Mouse (Mus musculus) limb, embryonic 12.5 days (tissue): ENCODE measurements around the gene Dab2ip. TPM values are rescaled to one million over a fixed set of nuclear protein-coding genes. Genes with fewer than 3 reads are reported as not detected.
A peak's percentile ranks its signal among the peaks of the same experiment; 100 is the strongest.

Experiments used
- ATAC-seq: fragments of 200-750 bp; cut with Nextera tagmentation; 2 replicates; pipeline ENCODE4 v1.8.0; 2017; ENCODE audit warnings: low read depth, moderate TSS enrichment; ENCODE audit not compliant: insufficient number of reproducible peaks, insufficient read depth, low FRiP score, low TSS enrichment
- H3K27ac ChIP-seq: fragments of 300-500 bp; sonication (generic); 2 replicates; pipeline ENCODE4 v1.5.1; 2016; ENCODE audit warnings: mild to moderate bottlenecking, moderate library complexity
- H3K27me3 ChIP-seq: fragments of 300-500 bp; sonication (generic); 2 replicates; pipeline ENCODE4 v1.6.1; 2016; ENCODE audit warnings: mild to moderate bottlenecking, moderate library complexity
- H3K36me3 ChIP-seq: fragments of 300-500 bp; sonication (generic); 2 replicates; pipeline ENCODE4 v1.6.1; 2016; ENCODE audit warnings: mild to moderate bottlenecking, moderate library complexity
- H3K4me1 ChIP-seq: fragments of 300-500 bp; sonication (generic); replicated peaks from 2 replicates; pipeline ENCODE4 v1.6.1; 2016
- H3K4me2 ChIP-seq: fragments of 300-500 bp; sonication (generic); 2 replicates; pipeline ENCODE4 v1.6.1; 2016; ENCODE audit warnings: mild to moderate bottlenecking, moderate library complexity
- H3K4me3 ChIP-seq: fragments of 300-500 bp; sonication (generic); replicated peaks from 2 replicates; pipeline ENCODE4 v1.5.1; 2016; ENCODE audit warnings: mild to moderate bottlenecking
- H3K9ac ChIP-seq: fragments of 300-500 bp; sonication (generic); replicated peaks from 2 replicates; pipeline ENCODE4 v1.6.1; 2016; ENCODE audit warnings: mild to moderate bottlenecking, moderate library complexity
- H3K9me3 ChIP-seq: fragments of 300-500 bp; sonication (generic); 2 replicates; pipeline ENCODE4 v1.6.1; 2016; ENCODE audit warnings: mild to moderate bottlenecking, moderate library complexity
- WGBS: fragments of 180-500 bp; shearing (Covaris S2); methylation state at CpG from one replicate; pipeline ENCODE4 v1.1.7; 2016; 5-methylcytosine and 5-hydroxymethylcytosine counted together
- polyA plus RNA-seq: library from polyadenylated mRNA; unstranded; fragments of >200 nt; fragmentation: Nextera tagmentation; extraction: Ambion mirVana; gene quantifications from 2 replicates; pipeline ENCODE4 v1.2.1, GENCODE M21; 2016

Dab2ip gene
- polyA plus RNA-seq, 1 experiment from 2014 or later = 72.3 TPM

DNA sequence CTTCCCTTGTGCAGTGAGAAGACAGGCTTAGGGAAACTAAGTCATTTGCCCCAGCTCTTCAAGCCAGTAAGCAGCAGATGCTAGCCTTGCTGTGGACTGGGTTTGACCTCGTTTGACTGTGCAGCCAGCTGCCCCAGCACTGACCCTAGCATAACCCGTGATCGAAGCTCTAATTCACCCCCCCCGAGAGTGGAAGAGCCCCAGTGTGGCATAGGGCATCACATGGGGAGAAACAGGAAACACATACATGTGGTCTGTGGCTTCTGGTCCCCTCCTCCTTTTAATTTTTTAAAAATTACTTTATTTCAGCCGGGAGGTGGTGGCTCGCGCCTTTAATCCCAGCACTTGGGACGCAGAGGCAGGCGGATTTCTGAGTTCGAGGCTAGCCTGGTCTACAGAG lies 27.3 kb upstream of the Dab2ip start:
- H3K9ac ChIP-seq = no peak overlapping the region
- H3K4me1 ChIP-seq = no peaks in the 10 kb centered on the region
- no peak overlapping the region for H3K27ac ChIP-seq
- no peak overlapping the region for H3K4me2 ChIP-seq
- H3K27me3 ChIP-seq = no peaks in the 10 kb centered on the region
- no peak for ATAC-seq
- no peaks in the 10 kb centered on the region for H3K36me3 ChIP-seq
- no peak overlapping the region for H3K4me3 ChIP-seq
- 76% methylated on average over 10 of the region's 10 CpGs for WGBS
- no peaks in the 10 kb centered on the region for H3K9me3 ChIP-seq

DNA sequence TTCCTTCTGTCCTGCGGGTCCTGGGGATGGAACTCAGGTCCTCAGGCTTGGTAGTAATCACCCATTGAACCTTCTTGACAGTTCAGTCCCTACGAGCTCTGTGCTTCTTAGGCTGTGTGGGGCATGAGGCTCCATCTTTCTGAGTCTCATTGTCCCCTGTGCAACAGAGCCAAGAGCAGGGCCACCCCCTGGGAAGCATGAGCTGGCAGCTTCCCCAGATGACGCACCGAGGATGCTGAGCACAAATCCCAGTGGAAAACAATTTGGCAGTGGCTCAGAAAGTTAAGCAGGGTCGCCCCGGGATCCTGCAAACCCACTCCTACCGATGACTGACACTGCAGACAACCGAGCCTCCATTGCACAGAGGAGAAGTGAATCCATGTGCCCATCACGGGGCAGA lies 24.4 kb upstream of the Dab2ip start:
- H3K36me3 ChIP-seq = no peaks in the 10 kb centered on the region

DNA sequence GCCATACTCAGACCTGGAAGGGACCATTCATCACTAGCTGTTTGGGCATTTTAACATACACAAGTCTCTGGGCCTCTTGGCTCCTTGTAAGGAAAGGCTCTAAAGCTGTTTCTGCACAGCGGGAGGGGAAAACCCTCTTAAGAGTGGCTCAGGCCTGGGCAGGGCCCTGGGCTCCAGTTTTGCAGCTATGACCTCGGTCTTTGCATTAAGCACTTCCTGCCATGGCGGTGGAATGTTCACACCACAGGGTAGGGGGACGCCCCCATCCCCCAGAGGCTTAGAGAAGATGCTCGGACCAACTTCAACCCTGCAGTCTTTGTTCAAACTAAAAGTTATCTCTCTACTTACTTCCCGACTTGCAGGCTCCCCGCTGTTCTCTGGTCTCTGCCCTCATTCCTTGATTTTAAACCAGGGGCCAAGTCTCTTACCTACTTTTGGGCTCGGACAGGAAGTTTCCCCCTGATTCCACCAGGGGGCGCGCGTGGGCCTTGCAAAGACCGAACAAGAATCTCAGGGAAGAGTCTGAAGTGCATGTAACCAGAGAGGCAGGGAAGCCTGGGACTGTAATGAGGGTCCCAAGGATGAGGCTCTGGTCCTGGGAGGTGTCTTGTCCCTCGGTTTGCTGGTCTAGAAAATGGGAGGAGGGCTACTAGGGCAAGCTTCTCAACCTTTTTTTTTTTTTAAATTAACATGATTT lies 18.6 kb upstream of the Dab2ip start:
- no peaks in the 10 kb centered on the region for H3K9me3 ChIP-seq
- peak; percentile 29; the same call in 1 of the 2 replicates for ATAC-seq
- H3K27ac ChIP-seq = 0 out of 2 replicates have a peak overlapping the region, but pooled peaks have one; percentile 46
- H3K27me3 ChIP-seq = no peaks in the 10 kb centered on the region
- WGBS = 7% methylated on average over 13 of the region's 13 CpGs
- no peak overlapping the region; the same call in 1 of the 2 replicates for H3K9ac ChIP-seq
- 0 out of 2 replicates have a peak, but pooled peaks cover 4% of the 10 kb centered on the region for H3K4me1 ChIP-seq
- H3K4me2 ChIP-seq = 0 out of 2 replicates have a peak overlapping the region, but pooled peaks have one; percentile 1
- no peak overlapping the region for H3K4me3 ChIP-seq
- no peaks in the 10 kb centered on the region for H3K36me3 ChIP-seq

More for the DNA sequence above, 24.4 kb upstream of the Dab2ip start:
- Histone ChIP-seq H3K4me3 (no peak overlapping the region), H3K4me2 (no peak overlapping the region), H3K9ac (no peak overlapping the region), H3K9me3 (no peaks in the 10 kb centered on the region), H3K27me3 (no peaks in the 10 kb centered on the region), H3K27ac (no peak overlapping the region), H3K4me1 (no peaks in the 10 kb centered on the region)
- WGBS = 79% methylated on average over 9 of the region's 9 CpGs
- no peak for ATAC-seq

DNA sequence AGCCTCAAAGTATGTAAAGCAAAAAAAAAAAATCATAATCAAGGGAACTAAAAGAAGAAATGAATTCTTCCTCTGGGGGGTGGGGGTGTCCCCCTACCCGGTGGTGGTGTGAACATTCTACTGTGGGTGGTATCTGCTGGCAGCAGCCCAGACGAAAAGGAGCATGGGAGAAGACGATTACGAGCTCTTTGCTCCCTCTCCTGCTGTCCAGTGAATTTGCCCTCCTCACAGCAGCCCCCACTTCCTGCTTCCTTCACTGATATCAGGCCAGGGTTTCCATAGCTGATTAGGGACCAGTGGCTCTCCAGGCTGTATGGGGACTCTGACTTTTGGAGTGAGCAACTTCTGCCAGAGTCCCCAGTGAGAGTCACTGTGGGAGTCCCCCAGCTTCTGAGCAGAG lies 17.3 kb upstream of the Dab2ip start:
- Histone ChIP-seq H3K4me2 (no peak overlapping the region), H3K36me3 (no peaks in the 10 kb centered on the region), H3K4me3 (no peak overlapping the region), H3K4me1 (peaks cover 11% of the 10 kb centered on the region), H3K27ac (no peak overlapping the region), H3K27me3 (no peaks in the 10 kb centered on the region), H3K9me3 (no peaks in the 10 kb centered on the region), H3K9ac (no peak overlapping the region)
- ATAC-seq = no peak
- WGBS = 33% methylated on average over 4 of the region's 4 CpGs

DNA sequence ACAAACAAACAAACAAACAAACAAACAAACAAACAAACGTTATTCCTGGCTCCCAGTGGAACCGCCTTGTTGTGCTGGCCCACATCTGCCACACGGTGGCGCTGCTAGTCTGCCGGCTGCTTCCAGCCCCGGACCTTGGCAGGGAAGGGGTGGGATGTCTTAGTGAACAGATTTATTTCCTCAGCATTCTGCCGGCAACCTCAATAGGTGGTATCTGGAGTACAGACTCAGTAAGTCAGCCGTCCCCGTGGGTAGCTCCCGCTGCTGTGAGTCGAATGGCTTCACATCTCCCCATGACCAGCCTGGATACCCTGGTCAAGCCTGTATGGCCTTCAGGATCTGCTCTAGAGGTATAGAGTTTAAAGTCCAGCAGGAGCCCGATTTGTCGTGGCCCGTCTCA lies 13.3 kb upstream of the Dab2ip start:
- Histone ChIP-seq H3K4me3 (0 out of 2 replicates have a peak overlapping the region, but pooled peaks have one; percentile 6), H3K9ac (no peak overlapping the region), H3K27ac (no peak overlapping the region), H3K4me2 (peak overlapping the region; percentile 50), H3K4me1 (peaks cover 8% of the 10 kb centered on the region), H3K27me3 (peaks cover 5% of the 10 kb centered on the region), H3K9me3 (no peaks in the 10 kb centered on the region), H3K36me3 (no peaks in the 10 kb centered on the region)
- 10% methylated on average over 14 of the region's 14 CpGs for WGBS
- peak; percentile 66; the same call in 1 of the 2 replicates for ATAC-seq

DNA sequence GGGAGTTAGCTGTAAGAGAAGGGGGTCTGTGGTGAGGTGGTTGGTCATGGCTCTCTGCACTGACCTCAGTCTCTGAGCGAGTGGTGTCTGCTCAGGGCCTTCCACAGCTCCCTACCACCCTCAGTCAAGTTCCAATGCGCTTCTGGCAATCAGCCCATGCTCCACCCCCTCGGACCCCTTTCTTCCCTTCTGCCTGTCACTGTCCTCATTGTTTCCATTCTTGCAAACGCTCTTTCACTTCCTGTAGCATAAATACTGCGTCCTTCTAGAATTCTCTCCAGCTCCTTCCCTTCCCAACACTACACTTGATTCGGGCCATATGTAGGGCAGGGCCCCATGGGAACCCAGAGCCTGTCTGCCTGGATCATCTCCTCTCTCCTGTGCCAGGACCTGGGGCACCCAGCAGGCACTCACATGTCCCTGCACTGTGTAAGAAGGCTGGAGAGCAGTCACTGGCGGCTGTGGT lies 12.9 kb upstream of the Dab2ip start:
- H3K4me1 ChIP-seq = peaks cover 8% of the 10 kb centered on the region
- ATAC-seq = peak; percentile 71
- no peak overlapping the region for H3K27ac ChIP-seq
- peaks cover 5% of the 10 kb centered on the region for H3K27me3 ChIP-seq
- H3K4me3 ChIP-seq = 0 out of 2 replicates have a peak overlapping the region, but pooled peaks have one; percentile 6
- peak overlapping the region; percentile 50 for H3K4me2 ChIP-seq
- H3K36me3 ChIP-seq = no peaks in the 10 kb centered on the region
- H3K9ac ChIP-seq = no peak overlapping the region
- 40% methylated on average over 7 of the region's 7 CpGs for WGBS
- no peaks in the 10 kb centered on the region for H3K9me3 ChIP-seq

DNA sequence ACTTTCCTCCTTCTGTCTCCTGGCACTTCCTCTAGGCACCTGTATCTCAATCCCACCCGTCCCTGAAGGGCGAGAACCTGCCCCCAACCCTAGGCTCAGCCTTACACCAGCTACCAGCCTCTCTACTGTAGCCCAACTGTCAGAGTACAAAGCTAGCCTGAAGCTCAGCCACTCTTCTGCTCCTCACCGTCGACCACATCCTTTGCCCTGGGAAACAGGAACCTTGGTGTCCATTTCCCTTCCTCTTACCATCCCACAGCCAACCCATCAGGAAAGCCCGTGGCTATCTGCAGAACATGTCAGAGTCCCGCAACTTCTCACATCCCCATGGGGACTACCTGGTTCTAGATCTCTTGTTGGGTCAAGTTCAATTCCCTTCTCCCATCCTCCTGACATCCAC lies 11.6 kb upstream of the Dab2ip start:
- Histone ChIP-seq H3K4me1 (peaks cover 8% of the 10 kb centered on the region), H3K4me2 (no peak overlapping the region), H3K27ac (no peak overlapping the region), H3K4me3 (no peak overlapping the region), H3K9me3 (no peaks in the 10 kb centered on the region), H3K27me3 (peaks cover 5% of the 10 kb centered on the region), H3K9ac (no peak overlapping the region), H3K36me3 (no peaks in the 10 kb centered on the region)
- 83% methylated on average over 6 of the region's 6 CpGs for WGBS
- no peak for ATAC-seq

DNA sequence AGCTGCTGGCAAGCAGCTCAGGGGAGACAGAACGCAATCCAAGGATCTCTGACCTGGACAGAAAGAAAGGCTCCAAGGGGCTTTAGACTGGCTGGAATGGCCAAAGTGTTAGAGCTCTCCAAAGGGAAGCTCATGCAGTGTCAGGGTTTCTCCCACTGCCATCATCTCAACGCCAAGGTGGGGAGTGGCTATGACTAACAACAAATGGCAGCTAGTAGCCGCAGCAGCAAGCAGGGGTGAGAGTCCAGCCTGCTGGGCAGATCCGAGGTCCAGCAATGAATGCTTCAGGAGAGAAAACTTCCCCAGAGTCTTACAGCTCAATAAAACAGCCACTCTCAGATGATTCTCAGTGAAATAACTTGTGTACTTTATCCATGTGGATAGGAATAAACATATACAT lies 8.9 kb upstream of the Dab2ip start:
- H3K9me3 ChIP-seq = no peaks in the 10 kb centered on the region
- H3K9ac ChIP-seq = no peak overlapping the region
- no peaks in the 10 kb centered on the region for H3K36me3 ChIP-seq
- WGBS = 46% methylated on average over 4 of the region's 4 CpGs
- H3K4me2 ChIP-seq = no peak overlapping the region
- no peak overlapping the region for H3K27ac ChIP-seq
- H3K27me3 ChIP-seq = peaks cover 10% of the 10 kb centered on the region
- H3K4me3 ChIP-seq = no peak overlapping the region
- ATAC-seq = no peak
- H3K4me1 ChIP-seq = peaks cover 8% of the 10 kb centered on the region

- Histone ChIP-seq H3K27me3 (peaks cover 10% of the 10 kb centered on the region), H3K4me3 (no peak overlapping the region), H3K27ac (no peak overlapping the region), H3K36me3 (no peaks in the 10 kb centered on the region), H3K4me2 (no peak overlapping the region), H3K9ac (no peak overlapping the region), H3K9me3 (no peaks in the 10 kb centered on the region), H3K4me1 (peaks cover 3% of the 10 kb centered on the region)
- ATAC-seq = no peak
- WGBS = 87% methylated on average over 9 of the region's 9 CpGs
These were observed 8.0 kb upstream of the Dab2ip start for GRCm38 (mm10) chr2:35550097-35550496.

- no peak for ATAC-seq
- no peak overlapping the region for H3K27ac ChIP-seq
- H3K4me1 ChIP-seq = peaks cover 43% of the 10 kb centered on the region
- no peak overlapping the region for H3K4me2 ChIP-seq
- WGBS = 73% methylated on average over 5 of the region's 5 CpGs
- no peak overlapping the region for H3K4me3 ChIP-seq
- no peaks in the 10 kb centered on the region for H3K9me3 ChIP-seq
- H3K36me3 ChIP-seq = no peaks in the 10 kb centered on the region
- H3K9ac ChIP-seq = no peak overlapping the region
- H3K27me3 ChIP-seq = peaks cover 5% of the 10 kb centered on the region; the same call in 1 of the 2 replicates
These were observed 1.1 kb upstream of the Dab2ip start for GRCm38 (mm10) chr2:35556918-35557486.

DNA sequence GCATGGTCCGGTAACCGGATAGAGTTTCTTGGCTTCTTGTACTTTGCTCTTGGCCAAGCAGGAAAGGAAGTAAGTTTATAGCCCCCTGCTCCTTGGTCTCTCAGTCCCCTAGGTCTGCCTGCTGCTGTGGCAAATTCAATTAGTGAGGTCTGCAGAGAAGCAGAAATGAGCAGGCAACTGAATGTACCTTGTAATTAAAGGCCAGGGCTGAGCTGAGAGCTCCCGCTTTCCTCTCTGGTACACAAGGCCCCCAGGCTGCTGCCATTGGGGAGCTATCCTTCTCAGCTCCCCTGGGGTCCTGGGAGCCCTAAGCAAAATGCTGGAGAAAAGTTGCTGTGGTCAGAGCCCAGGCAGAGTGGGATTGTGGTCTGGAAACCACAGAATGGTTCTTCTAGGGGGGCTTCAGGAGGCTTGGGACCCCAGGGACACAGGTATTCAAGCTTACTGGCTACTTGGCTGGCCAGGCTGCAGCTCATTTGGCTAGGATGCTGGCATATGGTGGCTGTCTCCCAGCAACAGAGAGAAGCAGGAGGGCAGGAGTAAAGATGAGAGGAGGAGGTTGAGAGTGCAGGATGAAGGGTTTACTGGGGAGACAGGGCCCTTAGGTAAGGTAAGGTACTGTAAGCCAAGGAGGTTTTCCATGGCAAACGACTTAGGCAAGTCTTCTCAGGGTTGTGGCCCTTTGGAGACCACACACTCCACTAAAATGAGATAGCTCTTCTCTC lies 922 bp downstream of the Dab2ip start:
- peak overlapping the region; percentile 26 for H3K4me3 ChIP-seq
- peak overlapping the region; percentile 50; the same call in 1 of the 2 replicates for H3K9ac ChIP-seq
- H3K9me3 ChIP-seq = no peaks in the 10 kb centered on the region
- H3K4me1 ChIP-seq = peaks cover 43% of the 10 kb centered on the region
- H3K27me3 ChIP-seq = no peaks in the 10 kb centered on the region; the same call in 1 of the 2 replicates
- no peak for ATAC-seq
- H3K36me3 ChIP-seq = no peaks in the 10 kb centered on the region
- 29% methylated on average over 4 of the region's 4 CpGs for WGBS
- H3K27ac ChIP-seq = peak overlapping the region; percentile 94
- H3K4me2 ChIP-seq = peak overlapping the region; percentile 55
